Mouse (Mus musculus): ENCODE results near the gene Tnrc6b. TPM values are rescaled to one million over a fixed set of nuclear protein-coding genes. Genes with fewer than 3 reads are reported as not detected.
A peak's percentile ranks its signal among the peaks of the same experiment; 100 is the strongest.
"Not testable (repeated sequence)": the region's sequence is repeated elsewhere in the genome, so short reads cannot be mapped to it uniquely, and the experiment has no call there.

Tnrc6b gene
- polyA plus RNA-seq, 1 experiment from 2014 or later = 15.4 TPM

- no peaks in the 10 kb centered on the region for H3K36me3 ChIP-seq (ENCODE audit: control insufficient read depth, insufficient read depth, low read length)
- no peak overlapping the region for H3K4me3 ChIP-seq (ENCODE audit: control insufficient read depth in 1 of 2, insufficient read depth in 1 of 2, low read depth in 1 of 2, low read length in 2 of 2)
- 0 out of 4 replicates have a peak overlapping the region, but pooled peaks of 1 of the 2 experiments have one; percentile 46 for H3K27ac ChIP-seq (replicated peaks in 1 of 2; ENCODE audit: control insufficient read depth in 1 of 2, insufficient read depth in 1 of 2, low read depth in 2 of 2, low read length in 2 of 2)
- 41% methylated on average over 7 of the region's 7 CpGs for WGBS
- no peaks in the 10 kb centered on the region for H3K27me3 ChIP-seq (ENCODE audit: control insufficient read depth, insufficient read depth, low read length)
- H3K4me2 ChIP-seq (ENCODE audit: low read length) = no peak overlapping the region
- ATAC-seq (ENCODE audit: insufficient number of reproducible peaks, insufficient read depth, low FRiP score, low read depth) = no peak
- H3K9ac ChIP-seq (ENCODE audit: low read length) = no peak overlapping the region
- H3K4me1 ChIP-seq (ENCODE audit: control insufficient read depth in 2 of 2, insufficient read depth in 2 of 2, low read length in 2 of 2) = peaks cover 8 to 37% of the 10 kb centered on the region in 2 experiments
- H3K9me3 ChIP-seq (ENCODE audit: control insufficient read depth, low read length) = no peaks in the 10 kb centered on the region
These were observed 139.8 kb downstream of the Tnrc6b start for GRCm38 (mm10) chr15:80850682-80851475.

- ATAC-seq (ENCODE audit: insufficient number of reproducible peaks, insufficient read depth, low FRiP score, low read depth) = no peak
- Histone ChIP-seq H3K4me3 (ENCODE audit: control insufficient read depth in 1 of 2, insufficient read depth in 1 of 2, low read depth in 1 of 2, low read length in 2 of 2) (no peak overlapping the region), H3K9ac (ENCODE audit: low read length) (no peak overlapping the region), H3K4me2 (ENCODE audit: low read length) (no peak overlapping the region), H3K27ac (replicated peaks in 1 of 2; ENCODE audit: control insufficient read depth in 1 of 2, insufficient read depth in 1 of 2, low read depth in 2 of 2, low read length in 2 of 2) (no peak overlapping the region; a peak in 1 of 4 replicates), H3K27me3 (ENCODE audit: control insufficient read depth, insufficient read depth, low read length) (no peaks in the 10 kb centered on the region), H3K9me3 (ENCODE audit: control insufficient read depth, low read length) (no peaks in the 10 kb centered on the region), H3K36me3 (ENCODE audit: control insufficient read depth, insufficient read depth, low read length) (no peaks in the 10 kb centered on the region), H3K4me1 (ENCODE audit: control insufficient read depth in 2 of 2, insufficient read depth in 2 of 2, low read length in 2 of 2) (peaks cover 8 to 37% of the 10 kb centered on the region in 2 experiments)
- 96% methylated on average over 5 of the region's 5 CpGs for WGBS
These were observed 141.0 kb downstream of the Tnrc6b start for GRCm38 (mm10) chr15:80852122-80852521.

- not testable (repeated sequence) for H3K9me3 ChIP-seq (ENCODE audit: control insufficient read depth, low read length); H3K9ac ChIP-seq (ENCODE audit: low read length); H3K4me2 ChIP-seq (ENCODE audit: low read length); H3K27ac ChIP-seq (replicated peaks in 1 of 2; ENCODE audit: control insufficient read depth in 1 of 2, insufficient read depth in 1 of 2, low read depth in 2 of 2, low read length in 2 of 2); ATAC-seq (ENCODE audit: insufficient number of reproducible peaks, insufficient read depth, low FRiP score, low read depth); H3K27me3 ChIP-seq (ENCODE audit: control insufficient read depth, insufficient read depth, low read length); H3K36me3 ChIP-seq (ENCODE audit: control insufficient read depth, insufficient read depth, low read length); H3K4me3 ChIP-seq (ENCODE audit: control insufficient read depth in 1 of 2, insufficient read depth in 1 of 2, low read depth in 1 of 2, low read length in 2 of 2)
- H3K4me1 ChIP-seq (ENCODE audit: control insufficient read depth in 2 of 2, insufficient read depth in 2 of 2, low read length in 2 of 2) = peaks cover 8 to 37% of the 10 kb centered on the region in 2 experiments
- WGBS = 88% methylated on average over 3 of the region's 3 CpGs
These were observed 141.4 kb downstream of the Tnrc6b start for GRCm38 (mm10) chr15:80852527-80852926.

DNA sequence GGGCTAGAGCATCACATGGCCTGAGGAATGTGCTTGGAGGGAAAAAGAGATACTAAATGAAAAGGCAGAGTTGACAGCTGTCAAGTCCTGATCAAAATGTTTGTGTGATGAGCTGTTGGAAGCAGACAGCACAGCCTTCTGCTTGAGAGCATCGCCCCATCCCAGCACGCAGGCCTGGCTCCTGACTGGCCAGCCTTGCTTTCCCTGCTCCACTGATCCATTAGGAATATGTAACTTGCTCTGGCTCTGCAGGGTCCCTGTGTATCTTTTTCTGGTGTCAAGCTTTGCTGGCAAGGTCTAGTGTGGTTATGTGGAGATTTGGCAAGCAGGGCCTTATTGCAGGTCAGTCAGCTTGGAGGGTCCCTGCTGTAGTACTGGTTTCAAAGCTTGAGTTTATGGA, 148.3 kb downstream of the Tnrc6b start:
- no peak overlapping the region for H3K9ac ChIP-seq (ENCODE audit: low read length)
- no peak overlapping the region for H3K27ac ChIP-seq (replicated peaks in 1 of 2; ENCODE audit: control insufficient read depth in 1 of 2, insufficient read depth in 1 of 2, low read depth in 2 of 2, low read length in 2 of 2)
- no peak for ATAC-seq (ENCODE audit: insufficient number of reproducible peaks, insufficient read depth, low FRiP score, low read depth)
- peaks cover 17% of the 10 kb centered on the region for H3K36me3 ChIP-seq (ENCODE audit: control insufficient read depth, insufficient read depth, low read length)
- H3K4me3 ChIP-seq (ENCODE audit: control insufficient read depth in 1 of 2, insufficient read depth in 1 of 2, low read depth in 1 of 2, low read length in 2 of 2) = no peak overlapping the region
- H3K27me3 ChIP-seq (ENCODE audit: control insufficient read depth, insufficient read depth, low read length) = no peaks in the 10 kb centered on the region
- 86% methylated on average over 2 of the region's 2 CpGs for WGBS
- no peaks in the 10 kb centered on the region for H3K9me3 ChIP-seq (ENCODE audit: control insufficient read depth, low read length)
- H3K4me1 ChIP-seq (ENCODE audit: control insufficient read depth in 2 of 2, insufficient read depth in 2 of 2, low read length in 2 of 2) = peaks cover 2 to 12% of the 10 kb centered on the region in 2 experiments; a peak in 3 of 4 replicates
- no peak overlapping the region for H3K4me2 ChIP-seq (ENCODE audit: low read length)

DNA sequence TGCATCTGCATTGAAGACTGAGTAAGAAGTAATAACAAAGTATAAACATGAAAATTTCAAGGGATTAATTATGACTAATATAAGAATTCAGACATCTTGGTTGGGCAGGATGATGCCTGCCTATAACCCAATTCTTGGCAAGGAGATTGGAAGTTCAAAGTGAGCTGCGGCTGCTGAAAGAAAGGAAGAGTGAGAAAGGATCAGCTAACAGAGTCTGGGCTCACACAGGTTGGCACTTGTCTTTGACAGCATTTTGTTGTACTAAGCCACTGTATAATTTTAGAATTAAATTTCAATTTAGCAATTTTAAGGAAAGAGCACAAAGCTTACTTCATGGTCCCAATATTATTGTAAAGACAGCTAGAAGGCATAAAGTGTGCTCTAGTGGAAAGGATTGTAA, 150.2 kb downstream of the Tnrc6b start:
- no peak for ATAC-seq (ENCODE audit: insufficient number of reproducible peaks, insufficient read depth, low FRiP score, low read depth)
- H3K4me2 ChIP-seq (ENCODE audit: low read length) = no peak overlapping the region
- 91% methylated on average over 1 of the region's 1 CpGs for WGBS
- peaks cover 22% of the 10 kb centered on the region for H3K36me3 ChIP-seq (ENCODE audit: control insufficient read depth, insufficient read depth, low read length)
- no peaks in the 10 kb centered on the region for H3K9me3 ChIP-seq (ENCODE audit: control insufficient read depth, low read length)
- H3K27me3 ChIP-seq (ENCODE audit: control insufficient read depth, insufficient read depth, low read length) = no peaks in the 10 kb centered on the region
- peaks cover 2 to 8% of the 10 kb centered on the region in 2 experiments; a peak in 3 of 4 replicates for H3K4me1 ChIP-seq (ENCODE audit: control insufficient read depth in 2 of 2, insufficient read depth in 2 of 2, low read length in 2 of 2)
- H3K4me3 ChIP-seq (ENCODE audit: control insufficient read depth in 1 of 2, insufficient read depth in 1 of 2, low read depth in 1 of 2, low read length in 2 of 2) = no peak overlapping the region
- H3K9ac ChIP-seq (ENCODE audit: low read length) = no peak overlapping the region
- H3K27ac ChIP-seq (replicated peaks in 1 of 2; ENCODE audit: control insufficient read depth in 1 of 2, insufficient read depth in 1 of 2, low read depth in 2 of 2, low read length in 2 of 2) = no peak overlapping the region

DNA sequence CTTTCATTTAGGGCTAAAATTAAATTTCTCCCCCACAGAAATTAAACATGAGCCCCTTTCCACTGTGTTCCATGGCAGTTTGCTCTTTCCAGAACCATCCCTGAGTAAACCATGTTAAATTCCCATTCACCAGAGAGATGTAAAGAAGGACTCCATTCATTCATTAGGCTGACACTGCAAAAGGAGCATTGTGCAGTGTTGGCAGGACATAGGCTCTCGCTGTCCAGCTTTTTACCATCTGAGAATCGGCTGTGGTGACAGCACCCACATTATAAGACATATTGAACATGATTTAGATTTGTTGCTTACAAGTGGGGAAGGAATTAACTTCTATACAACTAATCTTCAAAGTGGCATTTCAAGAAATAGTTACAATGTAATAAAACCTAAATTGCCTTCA, 150.9 kb downstream of the Tnrc6b start:
- no peak overlapping the region for H3K4me2 ChIP-seq (ENCODE audit: low read length)
- H3K9me3 ChIP-seq (ENCODE audit: control insufficient read depth, low read length) = no peaks in the 10 kb centered on the region
- peaks cover 2 to 8% of the 10 kb centered on the region in 2 experiments; a peak in 3 of 4 replicates for H3K4me1 ChIP-seq (ENCODE audit: control insufficient read depth in 2 of 2, insufficient read depth in 2 of 2, low read length in 2 of 2)
- H3K36me3 ChIP-seq (ENCODE audit: control insufficient read depth, insufficient read depth, low read length) = peaks cover 28% of the 10 kb centered on the region
- H3K27me3 ChIP-seq (ENCODE audit: control insufficient read depth, insufficient read depth, low read length) = no peaks in the 10 kb centered on the region
- no peak overlapping the region for H3K27ac ChIP-seq (replicated peaks in 1 of 2; ENCODE audit: control insufficient read depth in 1 of 2, insufficient read depth in 1 of 2, low read depth in 2 of 2, low read length in 2 of 2)
- H3K9ac ChIP-seq (ENCODE audit: low read length) = no peak overlapping the region
- no peak for ATAC-seq (ENCODE audit: insufficient number of reproducible peaks, insufficient read depth, low FRiP score, low read depth)
- 81% methylated on average over 2 of the region's 2 CpGs for WGBS
- no peak overlapping the region for H3K4me3 ChIP-seq (ENCODE audit: control insufficient read depth in 1 of 2, insufficient read depth in 1 of 2, low read depth in 1 of 2, low read length in 2 of 2)

DNA sequence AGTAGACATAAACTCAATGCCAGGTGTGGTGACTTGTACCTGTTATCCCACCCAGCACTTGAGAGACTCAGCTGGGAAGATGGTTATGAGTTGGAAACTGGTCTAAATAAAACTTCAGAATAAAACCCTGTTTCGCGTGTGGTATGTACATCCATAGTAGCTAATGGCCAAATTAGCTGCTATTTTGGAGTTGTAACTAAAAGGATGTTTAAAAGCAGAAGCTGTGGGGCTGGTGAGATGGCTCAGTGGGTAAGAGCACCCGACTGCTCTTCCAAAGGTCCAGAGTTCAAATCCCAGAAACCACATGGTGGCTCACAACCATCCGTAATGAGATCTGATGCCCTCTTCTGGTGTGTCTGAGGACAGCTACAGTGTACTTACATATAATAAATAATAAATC, 157.5 kb downstream of the Tnrc6b start:
- H3K27me3 ChIP-seq (ENCODE audit: control insufficient read depth, insufficient read depth, low read length); ATAC-seq (ENCODE audit: insufficient number of reproducible peaks, insufficient read depth, low FRiP score, low read depth): not testable (repeated sequence)

More for the DNA sequence above, 157.5 kb downstream of the Tnrc6b start:
- not testable (repeated sequence) for H3K9ac ChIP-seq (ENCODE audit: low read length); H3K4me2 ChIP-seq (ENCODE audit: low read length); H3K4me3 ChIP-seq (ENCODE audit: control insufficient read depth in 1 of 2, insufficient read depth in 1 of 2, low read depth in 1 of 2, low read length in 2 of 2); H3K27ac ChIP-seq (replicated peaks in 1 of 2; ENCODE audit: control insufficient read depth in 1 of 2, insufficient read depth in 1 of 2, low read depth in 2 of 2, low read length in 2 of 2); H3K9me3 ChIP-seq (ENCODE audit: control insufficient read depth, low read length); H3K4me1 ChIP-seq (ENCODE audit: control insufficient read depth in 2 of 2, insufficient read depth in 2 of 2, low read length in 2 of 2)
- WGBS = 94% methylated on average over 4 of the region's 4 CpGs
- peaks cover 28% of the 10 kb centered on the region for H3K36me3 ChIP-seq (ENCODE audit: control insufficient read depth, insufficient read depth, low read length)

All from heart, embryonic 14.5 days (tissue).